Mouse (Mus musculus): ENCODE measurements around the gene Qser1.
"Not testable (repeated sequence)": the region's sequence is repeated elsewhere in the genome, so short reads cannot be mapped to it uniquely, and the experiment has no call there.

The Qser1 gene

DNA sequence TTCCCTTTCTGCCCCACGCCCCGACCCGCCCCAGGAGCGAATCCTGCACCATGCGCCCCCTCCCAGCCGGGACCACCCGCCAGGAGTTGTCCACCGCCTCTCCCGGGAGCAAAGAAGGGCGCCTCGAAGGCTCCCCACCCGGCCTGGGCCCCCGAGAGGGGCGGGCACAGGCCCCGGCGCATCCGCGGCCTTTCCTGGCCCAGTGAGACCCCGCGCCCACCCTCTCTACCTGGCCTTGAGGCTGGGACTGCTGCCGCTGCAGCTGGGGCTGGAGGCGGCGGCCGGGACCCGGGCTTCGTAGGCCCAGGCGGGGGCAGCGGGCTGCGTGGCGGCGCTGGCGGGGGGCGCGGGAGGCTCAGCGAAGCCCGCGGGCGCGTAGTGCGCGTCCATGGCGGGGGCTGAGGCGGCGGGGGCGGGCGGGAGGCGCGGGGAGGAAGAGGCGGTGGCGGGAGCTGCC is at the start of gene Qser1:
TSS of gene Qser1 (minus strand) at position 390 of the 457 bp plus-strand sequence.
- DNase-seq (ENCODE audit: low read depth, low spot score) = no peak

DNA sequence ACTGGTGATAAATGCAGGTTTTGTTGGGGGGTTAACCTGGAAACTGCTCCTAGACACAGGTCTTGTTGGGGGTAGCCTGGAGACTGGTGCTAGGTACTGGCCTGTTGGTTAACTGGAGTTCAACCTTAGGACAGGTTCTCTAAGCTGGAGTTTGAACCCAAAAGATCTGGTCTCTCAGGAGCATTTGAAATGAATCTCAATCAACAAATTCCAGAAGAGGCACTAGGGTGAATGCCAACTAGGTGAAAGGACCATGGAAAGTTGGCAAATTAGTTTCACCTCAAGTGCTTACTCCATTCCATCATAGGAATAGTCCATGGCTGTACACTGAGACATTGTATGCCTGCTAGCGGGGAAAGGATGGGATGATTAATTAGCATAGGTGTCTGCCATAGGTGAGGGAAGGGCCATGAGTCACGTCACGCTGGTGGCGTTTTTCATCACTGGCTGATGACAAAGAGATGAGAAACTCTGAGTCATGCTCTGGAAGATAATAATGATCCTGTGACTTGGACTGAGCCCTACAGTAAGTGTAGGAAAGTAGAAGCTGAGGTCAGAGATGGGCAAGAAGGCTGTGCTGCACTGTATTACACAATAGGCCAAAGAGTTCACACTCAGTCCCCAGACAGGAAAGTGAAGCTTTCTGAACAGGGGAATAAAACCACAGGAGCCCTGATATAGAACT is 47.8 kb upstream of the Qser1 start:
- no peak for DNase-seq (ENCODE audit: low read depth, low spot score)

DNA sequence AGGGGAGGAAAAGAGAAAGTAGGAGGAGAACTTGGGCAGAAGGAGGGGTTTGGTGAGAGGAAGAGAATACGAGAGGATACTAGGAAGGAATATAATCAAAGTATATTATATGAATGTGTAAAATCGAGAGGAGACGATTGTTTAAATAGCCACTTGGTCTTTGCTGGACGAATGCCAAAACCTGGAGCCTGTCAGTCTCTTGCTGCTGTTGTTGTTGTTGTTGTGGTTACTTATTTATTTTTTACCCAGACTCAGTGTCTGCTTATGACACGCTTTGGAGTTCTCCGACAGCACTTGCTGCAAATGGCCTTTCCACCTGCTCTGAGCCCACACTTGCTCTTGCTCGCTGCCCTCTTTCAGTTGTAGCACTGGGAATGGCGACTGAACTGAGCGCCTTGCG is 43.9 kb upstream of the Qser1 start:
- no peak for DNase-seq (ENCODE audit: low read depth, low spot score)

DNA sequence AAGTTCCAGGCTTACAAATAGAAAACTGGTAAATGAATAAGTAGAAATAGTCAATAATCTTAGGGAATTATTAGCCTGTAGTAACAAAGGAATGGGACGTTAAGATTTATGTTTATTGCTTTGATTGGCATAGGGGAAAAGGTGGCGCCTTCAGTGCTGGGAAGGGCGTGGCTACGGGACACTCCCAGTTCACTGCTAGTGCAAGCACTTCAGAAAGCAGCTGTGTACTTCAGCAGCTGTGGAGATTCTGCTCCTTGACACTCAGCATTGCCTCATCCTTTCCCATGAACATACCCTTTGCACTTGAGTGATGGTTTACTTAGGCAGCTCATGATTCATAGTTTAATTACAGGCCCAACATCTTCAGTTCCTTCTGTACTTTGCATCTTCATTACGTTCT is 42.5 kb upstream of the Qser1 start:
- no peak for DNase-seq (ENCODE audit: low read depth, low spot score)

DNA sequence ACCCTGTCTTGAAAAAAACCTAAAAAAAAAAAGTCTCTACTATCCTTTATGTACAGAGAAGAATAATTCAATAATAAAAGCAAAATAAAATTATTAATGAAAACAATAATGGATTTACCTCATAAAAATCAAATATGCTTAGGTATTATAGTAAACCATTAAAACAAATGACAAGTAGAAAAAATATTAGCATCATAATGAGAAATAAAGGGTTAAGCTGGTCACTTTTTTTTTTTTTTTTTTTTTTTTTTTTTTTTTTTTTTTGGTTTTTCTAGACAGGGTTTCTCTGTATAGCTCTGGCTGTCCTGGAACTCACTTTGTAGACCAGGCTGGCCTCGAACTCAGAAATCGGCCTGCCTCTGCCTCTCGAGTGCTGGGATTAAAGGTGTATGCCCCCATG is 41.5 kb upstream of the Qser1 start:
- DNase-seq (ENCODE audit: low read depth, low spot score) = not testable (repeated sequence)

DNA sequence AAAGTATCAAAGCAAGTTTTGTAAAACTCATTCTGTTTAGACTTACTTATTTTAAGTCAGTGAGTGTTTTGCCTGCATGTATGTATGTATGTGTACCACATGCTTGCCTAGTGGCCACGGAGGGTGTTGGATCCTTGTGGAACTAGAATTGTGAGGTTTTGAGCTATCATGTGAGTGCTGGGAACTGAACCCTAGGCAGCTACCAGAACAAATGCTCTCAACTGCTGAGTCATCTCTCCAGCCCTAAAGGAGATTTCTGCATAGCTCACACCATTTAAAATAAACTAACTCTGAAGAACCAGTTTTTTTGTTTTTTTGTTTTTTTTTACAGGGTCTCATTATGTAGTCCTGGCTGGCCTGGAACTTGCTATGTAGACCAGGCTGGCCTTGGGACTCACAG is 39.7 kb upstream of the Qser1 start:
- DNase-seq (ENCODE audit: low read depth, low spot score) = no peak

DNA sequence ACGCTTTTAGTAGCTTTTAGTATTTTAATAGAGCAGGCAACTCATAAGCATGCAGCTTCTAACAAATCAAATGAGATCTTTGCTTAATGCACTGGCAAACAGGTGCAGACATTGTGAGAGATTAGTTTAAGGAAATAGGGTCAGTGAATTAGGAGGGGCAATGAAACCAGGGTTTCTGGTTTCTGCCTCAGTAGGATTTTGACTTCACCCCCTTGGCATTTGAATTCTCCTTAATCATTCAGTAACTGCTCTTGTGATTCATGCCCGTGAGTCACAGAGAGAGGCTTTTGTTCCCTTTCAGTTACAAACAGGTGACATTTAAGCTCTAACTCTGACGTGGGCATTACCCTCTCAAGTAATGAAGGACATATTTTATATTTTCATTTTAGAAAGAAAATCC is 39.2 kb upstream of the Qser1 start:
- DNase-seq (ENCODE audit: low read depth, low spot score) = no peak

DNA sequence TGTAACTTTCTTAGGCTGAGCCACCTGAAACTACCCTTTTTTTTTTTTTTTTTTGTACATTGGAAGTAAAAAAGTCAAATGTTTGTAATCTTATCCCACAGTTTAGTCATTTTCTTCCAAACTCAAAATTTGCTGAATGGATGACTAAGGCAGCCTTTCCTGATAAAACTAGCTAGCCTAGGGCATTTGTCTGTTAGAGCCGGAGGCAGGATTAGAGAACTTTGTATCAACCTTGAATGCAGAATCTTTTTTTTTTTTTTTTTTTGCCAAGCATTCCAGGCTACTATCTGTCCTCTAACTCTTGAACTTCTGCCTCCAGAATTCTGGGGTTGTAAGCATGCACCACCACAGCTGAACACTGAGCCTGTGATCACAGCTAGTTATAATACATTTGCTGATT is 38.3 kb upstream of the Qser1 start:
- DNase-seq (ENCODE audit: low read depth, low spot score) = no peak

DNA sequence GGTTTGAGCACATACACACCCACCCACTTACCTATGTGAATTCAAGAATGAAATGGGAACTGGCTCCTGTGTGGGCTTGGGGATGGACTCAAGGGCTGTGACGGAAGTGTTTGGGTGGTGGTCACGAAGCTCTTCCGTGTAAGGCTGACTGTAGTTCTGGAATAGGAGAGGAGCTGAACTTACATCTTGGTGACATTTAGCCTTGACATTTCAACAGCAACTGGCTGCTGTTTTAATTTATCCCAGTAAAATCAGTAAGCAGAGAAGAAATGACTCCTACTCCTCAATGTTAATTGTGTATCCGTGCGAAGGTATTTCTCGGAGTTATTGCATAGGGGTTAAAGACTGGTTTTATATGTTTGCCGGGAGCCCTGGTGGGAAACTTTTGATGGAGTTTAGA is 36.0 kb upstream of the Qser1 start:
- no peak for DNase-seq (ENCODE audit: low read depth, low spot score)

DNA sequence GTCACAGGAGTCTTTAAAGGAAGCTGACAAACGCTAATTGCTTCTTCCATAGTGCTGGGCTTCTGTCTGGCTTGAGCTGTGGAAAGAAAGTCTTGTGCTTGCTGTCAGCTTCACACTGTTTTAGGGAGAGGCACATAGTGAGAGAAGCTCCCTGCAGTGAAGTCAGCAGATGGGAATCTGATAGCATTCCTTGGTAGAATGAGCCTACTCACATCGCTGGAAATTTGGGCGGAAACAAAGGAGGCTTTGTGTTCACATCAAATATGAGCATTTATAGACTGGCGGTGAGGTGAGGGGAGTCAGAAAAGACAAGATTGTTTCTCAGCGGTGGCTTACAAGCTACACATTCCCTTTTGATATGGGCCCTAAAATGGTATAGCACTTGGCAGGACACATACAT is 35.1 kb upstream of the Qser1 start:
- DNase-seq (ENCODE audit: low read depth, low spot score) = no peak

DNA sequence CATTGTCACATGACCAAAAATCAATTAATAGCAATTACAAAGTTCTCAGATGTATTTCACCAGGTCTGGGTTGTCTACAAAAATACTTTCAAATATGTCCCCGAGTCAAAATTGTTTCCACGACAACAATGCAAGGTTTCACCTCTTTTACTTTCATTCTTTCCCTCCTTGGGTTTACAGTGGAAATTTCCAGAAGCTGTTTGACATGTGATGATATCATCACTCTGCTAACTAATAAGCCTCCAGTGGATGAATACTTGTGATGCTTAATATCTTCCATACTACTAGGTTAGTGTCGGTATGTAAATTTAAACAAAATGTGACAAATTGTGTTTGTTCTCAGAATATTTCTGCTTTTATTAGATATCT is 33.4 kb upstream of the Qser1 start:
- peak; percentile 58 for DNase-seq (ENCODE audit: low read depth, low spot score)

DNA sequence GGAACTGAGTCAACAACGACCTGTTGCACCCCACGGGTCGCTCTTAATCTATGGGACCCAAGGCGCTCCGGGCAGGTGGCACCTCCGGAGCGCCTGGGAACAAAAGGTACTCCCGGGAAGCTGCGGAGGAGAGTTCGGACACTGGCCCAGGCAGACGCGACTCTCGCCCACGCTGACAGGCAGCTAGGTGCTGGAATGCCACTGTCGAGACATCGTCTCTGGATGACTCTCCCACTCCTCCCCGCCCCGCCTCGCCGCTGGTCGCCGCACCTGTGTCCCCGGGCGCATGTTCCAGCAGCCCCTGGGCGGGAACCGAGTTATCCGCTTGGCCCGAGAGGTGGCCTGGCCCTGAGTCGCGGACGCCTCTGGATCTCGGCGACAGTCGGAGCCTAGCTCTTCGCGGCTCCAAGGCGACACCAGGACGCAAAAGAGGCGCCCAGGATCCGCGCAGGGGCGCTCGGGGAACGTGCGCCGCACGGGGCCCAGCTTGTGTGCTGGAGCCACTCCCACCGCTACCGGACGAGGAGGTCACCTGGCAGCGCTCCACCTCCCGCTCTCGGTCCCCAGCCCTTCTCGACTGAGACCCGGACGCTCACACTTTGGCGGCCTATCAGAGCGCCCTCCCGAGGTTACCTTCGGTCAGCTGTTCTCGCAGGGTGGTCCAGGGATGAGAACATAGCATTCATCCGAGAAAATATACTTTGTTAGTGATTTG is 32.9 kb upstream of the Qser1 start, which contains the start of gene Prrg4:
TSS of gene Prrg4 (minus strand) at position 601 of the 715 bp plus-strand sequence.
- DNase-seq (ENCODE audit: low read depth, low spot score) = peak; percentile 70

DNA sequence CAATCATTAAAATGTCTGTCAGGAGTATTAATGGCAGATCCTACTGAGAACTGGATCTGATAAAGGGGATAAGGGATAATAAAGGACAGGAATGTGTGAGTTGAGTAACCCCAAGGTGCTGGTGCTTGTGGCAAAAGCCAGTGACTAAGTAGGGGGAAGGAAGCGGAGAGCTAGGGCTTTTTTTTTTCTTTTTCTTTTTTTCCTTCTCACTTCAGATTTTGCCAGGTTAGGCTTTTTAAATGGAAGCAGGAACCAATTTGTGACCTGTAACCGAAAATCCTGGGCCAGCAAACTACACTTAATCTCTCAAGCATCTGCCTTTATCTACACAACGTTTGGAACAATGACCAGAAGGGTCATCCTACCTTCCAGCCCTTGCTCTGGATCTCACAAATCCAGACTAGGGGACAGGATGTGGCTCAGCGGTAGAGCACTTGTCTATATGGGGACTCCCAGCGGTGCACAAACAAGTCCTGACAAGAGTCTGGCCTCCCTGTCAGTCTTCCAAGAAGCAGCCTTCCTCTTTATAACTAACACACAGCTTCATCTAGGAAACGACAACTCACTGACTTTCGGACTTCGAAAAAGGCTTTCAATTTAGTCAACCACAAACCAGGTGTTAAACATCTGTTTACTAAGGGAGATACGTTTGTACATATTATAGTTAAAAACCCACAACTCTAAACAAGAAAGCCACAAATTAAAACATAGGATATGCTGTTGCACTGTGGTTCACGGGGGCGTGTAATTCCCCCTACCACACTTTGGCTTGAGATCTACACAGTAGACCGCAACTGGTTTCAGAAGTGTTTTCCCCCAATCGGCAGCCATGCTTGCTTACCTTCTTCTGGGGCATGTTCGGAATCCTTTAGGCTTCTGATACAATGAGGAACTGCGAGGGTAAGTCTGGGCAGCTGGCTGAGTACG is 31.9 kb upstream of the Qser1 start:
- DNase-seq (ENCODE audit: low read depth, low spot score) = peak; percentile 58

DNA sequence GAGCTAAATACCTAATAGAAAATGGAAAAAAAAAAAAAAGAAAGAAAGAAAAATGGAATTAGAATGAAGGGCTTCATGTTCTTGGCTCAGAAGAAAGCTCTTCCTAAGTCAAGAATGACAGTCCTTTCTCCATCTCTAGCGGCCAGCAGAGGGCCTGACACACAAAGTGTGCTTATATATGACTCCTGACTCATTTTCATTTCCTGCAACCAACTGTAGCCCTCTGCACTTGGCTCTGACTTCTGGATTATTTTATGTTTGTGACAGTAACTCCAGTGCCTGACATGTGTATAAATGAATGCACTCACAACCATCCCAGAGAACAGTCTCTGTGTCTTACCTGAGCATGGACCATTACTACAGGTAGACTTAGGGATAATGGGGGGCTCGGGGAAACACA is 31.1 kb upstream of the Qser1 start:
- DNase-seq (ENCODE audit: low read depth, low spot score) = peak; percentile 69

DNA sequence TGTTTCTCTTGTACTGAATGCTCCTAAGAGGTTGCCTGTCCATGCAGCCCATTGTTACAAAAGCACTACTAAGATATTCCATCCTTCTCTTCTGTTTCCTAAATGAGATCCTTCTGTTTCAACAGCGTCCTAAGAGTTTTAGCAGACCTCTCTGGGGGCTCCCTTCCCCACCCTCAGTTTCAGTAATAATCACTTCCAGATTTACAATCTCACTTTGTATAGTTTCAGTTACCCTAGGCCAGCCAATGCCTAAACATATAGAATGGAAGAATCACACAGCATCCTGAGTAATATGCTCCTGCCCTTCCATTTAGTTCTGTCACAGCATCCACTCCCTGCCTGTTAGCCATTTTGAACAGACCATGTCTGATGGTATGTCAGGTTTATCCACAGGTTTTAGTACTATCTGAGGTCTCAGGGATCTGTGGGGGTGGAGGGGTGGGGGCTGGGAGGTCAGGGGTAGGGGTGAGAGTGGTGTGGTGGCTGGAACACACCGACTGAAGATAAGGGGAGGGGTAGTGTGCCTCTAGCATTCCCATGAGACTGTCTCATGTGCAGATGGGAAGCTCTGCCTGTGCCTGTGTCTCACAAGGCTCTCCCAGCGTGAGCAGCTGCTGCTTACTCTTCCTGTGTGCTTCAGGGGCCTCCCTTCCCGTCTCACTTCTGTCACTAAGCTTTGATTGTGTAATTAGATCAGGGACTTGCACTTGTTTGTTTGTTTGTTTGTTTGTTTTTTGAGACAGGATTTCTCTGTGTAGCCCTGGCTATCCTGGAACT is 30.3 kb upstream of the Qser1 start:
- no peak for DNase-seq (ENCODE audit: low read depth, low spot score)

DNA sequence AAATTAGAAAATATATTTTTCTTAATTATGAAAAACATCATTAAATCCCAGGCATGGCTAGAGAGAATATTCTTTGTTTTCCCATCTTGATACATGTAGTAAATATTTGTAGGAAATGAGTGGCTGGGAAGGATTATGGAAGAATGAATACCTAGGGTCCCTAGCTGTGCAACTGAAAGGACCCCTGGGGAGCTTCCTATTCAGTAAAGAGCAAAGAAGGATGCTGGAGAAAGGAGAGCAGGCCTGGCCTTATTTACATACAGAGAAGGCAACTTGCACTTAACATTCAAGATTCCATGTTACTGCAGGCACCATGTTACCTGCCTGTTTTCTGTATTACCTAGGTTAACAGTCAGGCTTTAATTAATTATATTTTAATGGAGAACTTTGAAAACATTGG is 26.0 kb upstream of the Qser1 start:
- DNase-seq (ENCODE audit: low read depth, low spot score) = no peak

DNA sequence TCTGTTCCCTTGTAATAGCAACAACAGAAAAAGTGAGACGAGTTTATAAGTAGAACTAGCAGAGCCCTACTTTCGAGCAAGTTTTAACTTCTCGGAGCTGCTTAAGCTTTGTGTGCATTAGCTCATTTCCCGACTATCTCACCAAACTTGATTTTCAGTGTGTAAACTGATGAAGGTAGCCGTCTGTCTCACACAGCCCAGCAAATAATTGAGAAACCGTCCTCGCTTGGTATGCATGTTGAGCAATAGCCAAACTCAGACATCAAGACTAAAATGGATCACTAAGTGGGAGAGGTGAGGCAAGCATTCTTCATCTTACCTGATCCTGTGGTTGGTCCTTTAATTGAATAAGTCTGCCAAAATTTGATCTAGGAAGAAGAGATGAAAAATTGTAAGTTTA is 25.2 kb upstream of the Qser1 start:
- no peak for DNase-seq (ENCODE audit: low read depth, low spot score)

DNA sequence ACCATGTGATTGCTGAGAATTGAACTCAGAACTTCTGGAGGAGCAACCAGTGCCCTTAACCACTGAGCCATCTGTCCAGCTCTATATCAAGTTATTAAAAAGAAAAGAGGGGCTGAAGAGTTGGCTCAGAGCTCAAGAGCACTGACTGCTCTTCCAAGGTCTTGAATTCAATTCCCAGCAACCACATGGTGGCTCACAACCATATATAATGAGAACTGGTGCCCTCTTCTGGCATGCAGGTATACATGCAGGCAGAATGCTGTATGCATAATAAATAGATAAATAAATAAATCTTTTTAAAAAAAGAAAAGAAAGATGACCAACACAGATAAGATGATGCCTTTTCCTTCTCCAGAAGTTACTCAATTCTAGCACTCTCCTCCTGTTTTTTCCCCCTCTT is 24.4 kb upstream of the Qser1 start:
- no peak for DNase-seq (ENCODE audit: low read depth, low spot score)

DNA sequence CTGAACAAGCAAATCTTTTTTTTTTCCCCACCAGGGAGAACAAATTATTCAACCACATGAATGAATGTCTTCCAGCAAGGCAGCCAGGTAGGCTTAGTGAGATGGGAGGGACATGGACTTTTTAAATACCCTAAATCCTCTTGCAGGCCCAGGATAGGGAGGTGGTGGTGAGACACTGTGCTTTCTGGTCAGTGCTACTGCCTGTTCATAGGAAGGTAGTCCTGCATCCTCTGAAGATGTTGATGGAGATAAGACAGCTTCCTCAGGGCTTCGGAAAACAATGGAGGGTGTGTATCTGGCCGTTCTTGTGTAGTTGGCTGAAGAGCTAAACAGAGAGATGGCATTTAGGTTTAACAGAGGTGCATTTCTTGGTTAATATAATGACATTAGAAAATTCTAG is 15.9 kb upstream of the Qser1 start:
- no peak for DNase-seq (ENCODE audit: low read depth, low spot score)

DNA sequence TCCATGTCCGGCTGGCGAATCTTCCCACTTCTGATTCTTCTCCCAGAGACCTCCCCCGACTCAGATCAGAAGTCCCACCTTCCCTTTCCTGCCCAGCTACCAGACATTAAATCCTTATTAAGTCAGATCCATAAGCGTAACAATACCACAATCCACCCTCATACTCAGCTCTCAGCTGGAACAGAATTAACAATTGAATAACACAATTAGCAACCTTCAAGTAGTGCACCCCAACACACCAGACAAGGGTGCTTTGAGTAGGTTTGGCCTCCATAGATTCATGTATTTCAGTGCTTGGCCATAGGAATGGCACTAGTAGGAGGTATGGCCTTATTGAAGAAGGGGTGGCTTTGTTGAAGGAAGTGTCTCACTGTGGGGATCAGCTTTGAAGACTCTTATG is 9.6 kb upstream of the Qser1 start:
- no peak for DNase-seq (ENCODE audit: low read depth, low spot score)

DNA sequence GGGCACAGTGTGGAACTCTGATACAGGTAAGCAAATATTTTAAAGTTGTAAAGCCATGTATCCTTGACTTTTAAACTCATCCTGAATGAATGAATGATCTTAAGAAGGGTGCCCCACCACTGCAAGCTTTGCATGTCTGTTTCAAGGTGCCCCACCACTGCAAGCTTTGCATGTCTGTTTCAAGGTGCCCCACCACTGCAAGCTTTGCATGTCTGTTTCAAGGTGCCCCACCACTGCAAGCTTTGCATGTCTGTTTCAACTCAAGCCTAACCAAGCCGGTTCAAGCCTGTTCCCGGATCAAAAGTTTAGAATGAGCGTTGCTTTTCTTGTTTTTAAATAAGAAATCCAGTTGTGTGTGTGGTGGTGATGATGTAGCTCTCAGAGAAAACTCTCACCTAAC is 2.2 kb upstream of the Qser1 start:
- not testable (repeated sequence) for DNase-seq (ENCODE audit: low read depth, low spot score)

Data from CD4-positive, CD25-positive, alpha-beta regulatory T cell, adult 2 months (primary cell).